Mouse (Mus musculus): ENCODE measurements around the gene Stmn1.
A peak's percentile ranks its signal among the peaks of the same experiment; 100 is the strongest.

GRCm38 (mm10) chr4:134468215-134468575 lies at the start of gene Stmn1:
- TF ChIP-seq CTCF (IDR thresholded peaks at IDR 0.05; ENCODE audit: insufficient read depth, low read length) (no peak), POLR2A (IDR thresholded peaks at IDR 0.05; ENCODE audit: borderline replicate concordance, extremely low read depth, low read depth, low read length) (peak; percentile 99)
